Mouse (Mus musculus): ENCODE data around the gene 1700123O20Rik.

DNA sequence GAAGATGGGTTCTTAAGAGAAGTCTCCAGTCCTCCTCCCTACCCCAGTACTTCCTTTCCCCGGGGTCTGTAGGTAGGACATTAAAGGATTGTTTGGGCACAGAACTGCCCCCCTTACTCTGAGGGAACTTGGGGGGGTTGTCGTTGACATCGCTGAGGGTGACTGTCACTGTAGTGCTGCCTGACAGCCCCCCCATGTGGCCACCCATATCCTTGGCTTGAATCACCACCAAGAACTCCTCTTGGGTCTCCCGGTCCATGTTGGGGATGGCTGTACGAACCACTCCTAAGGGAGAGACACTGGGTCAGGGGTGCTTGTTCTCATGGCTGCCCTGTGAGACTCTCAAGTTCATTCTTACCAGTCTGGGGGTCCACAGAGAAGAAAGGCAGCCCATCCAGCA is 47.8 kb upstream of the 1700123O20Rik start:
- TF ChIP-seq CTCF (IDR thresholded peaks at IDR 0.05; ENCODE audit: insufficient read depth, low read depth, low read length) (no peak), POLR2A (IDR thresholded peaks at IDR 0.05; ENCODE audit: insufficient read depth, low read depth, low read length) (no peak)

Data from olfactory bulb, adult 2 months (tissue).